Mouse (Mus musculus): Measurements from ENCODE around the gene Cfap77. TPM values are rescaled to one million over a fixed set of nuclear protein-coding genes. Genes with fewer than 3 reads are reported as not detected.

Gene Cfap77
- total RNA-seq, 2 experiments from 2014 or later, result not detected

GRCm38 (mm10) chr2:28911331-28912038 lies 143.4 kb downstream of the Cfap77 start:
- H3K27ac ChIP-seq, result no peak overlapping the region
- no peak for TF ChIP-seq CTCF (IDR thresholded peaks at IDR 0.05)
- DNase-seq, result no peak
- intact Hi-C loops (cut with DNase I), result no loop called here
- H3K4me3 ChIP-seq, result no peak overlapping the region

GRCm38 (mm10) chr2:28910877-28911276 lies 144.0 kb downstream of the Cfap77 start:
- no peak for TF ChIP-seq CTCF (IDR thresholded peaks at IDR 0.05)

DNA sequence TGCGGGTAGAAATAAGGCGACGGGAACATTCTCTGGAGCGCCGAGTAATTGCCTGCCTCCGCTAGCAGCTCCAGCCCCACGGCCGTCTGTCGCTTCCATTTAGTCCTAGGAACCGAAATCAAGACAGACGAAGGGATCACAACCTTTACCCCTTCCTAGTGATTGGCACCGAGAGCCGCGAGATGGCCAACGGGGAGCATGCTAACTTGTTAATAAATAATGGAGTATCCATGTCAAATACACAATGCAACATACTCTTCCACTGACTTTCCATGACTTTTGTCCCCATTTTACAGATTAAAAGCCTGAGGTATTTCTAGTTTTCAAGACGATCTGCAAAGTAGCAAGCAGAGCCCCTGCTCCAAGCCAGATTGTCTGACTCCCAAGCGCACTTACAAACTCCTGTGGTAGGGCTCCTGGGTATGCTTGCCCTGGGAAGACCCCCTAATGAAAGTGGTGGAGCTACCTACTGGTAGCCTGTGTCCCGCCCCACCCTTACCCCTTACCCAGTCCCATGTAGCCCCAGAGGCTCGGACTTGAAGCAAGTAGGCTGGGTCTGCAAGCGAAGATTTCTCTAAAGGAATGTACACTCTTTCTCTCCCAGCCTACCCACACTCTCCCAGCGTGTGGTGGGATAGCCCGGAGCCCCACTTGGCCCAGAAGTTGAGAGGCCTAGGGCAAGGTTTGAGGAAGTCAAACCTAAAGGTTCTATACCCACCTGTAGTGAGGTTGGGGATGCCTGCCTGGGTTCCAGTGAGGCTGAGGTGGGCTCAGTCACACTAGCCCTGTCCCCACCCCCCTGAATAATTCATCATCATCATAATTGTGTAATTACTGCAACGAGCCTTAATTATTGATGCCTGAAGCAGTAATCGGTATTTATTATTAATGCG lies 144.8 kb downstream of the Cfap77 start:
- Histone ChIP-seq H3K27ac (no peak overlapping the region), H3K4me3 (peak overlapping the region; percentile 68)
- DNase-seq, result no peak
- TF ChIP-seq CTCF (IDR thresholded peaks at IDR 0.05), result no peak
- intact Hi-C loops (cut with DNase I), result no loop called here

More at GRCm38 (mm10) chr2:28910877-28911276, 144.0 kb downstream of the Cfap77 start:
- Histone ChIP-seq H3K27ac (no peak overlapping the region), H3K4me3 (no peak overlapping the region)
- intact Hi-C loops (cut with DNase I), result no loop called here
- DNase-seq, result no peak

GRCm38 (mm10) chr2:28909186-28909817 lies 145.6 kb downstream of the Cfap77 start:
- TF ChIP-seq CTCF (IDR thresholded peaks at IDR 0.05), result no peak
- DNase-seq, result no peak
- H3K27ac ChIP-seq, result no peak overlapping the region
- intact Hi-C loops (cut with DNase I), result no loop called here
- peak overlapping the region; percentile 68 for H3K4me3 ChIP-seq

DNA sequence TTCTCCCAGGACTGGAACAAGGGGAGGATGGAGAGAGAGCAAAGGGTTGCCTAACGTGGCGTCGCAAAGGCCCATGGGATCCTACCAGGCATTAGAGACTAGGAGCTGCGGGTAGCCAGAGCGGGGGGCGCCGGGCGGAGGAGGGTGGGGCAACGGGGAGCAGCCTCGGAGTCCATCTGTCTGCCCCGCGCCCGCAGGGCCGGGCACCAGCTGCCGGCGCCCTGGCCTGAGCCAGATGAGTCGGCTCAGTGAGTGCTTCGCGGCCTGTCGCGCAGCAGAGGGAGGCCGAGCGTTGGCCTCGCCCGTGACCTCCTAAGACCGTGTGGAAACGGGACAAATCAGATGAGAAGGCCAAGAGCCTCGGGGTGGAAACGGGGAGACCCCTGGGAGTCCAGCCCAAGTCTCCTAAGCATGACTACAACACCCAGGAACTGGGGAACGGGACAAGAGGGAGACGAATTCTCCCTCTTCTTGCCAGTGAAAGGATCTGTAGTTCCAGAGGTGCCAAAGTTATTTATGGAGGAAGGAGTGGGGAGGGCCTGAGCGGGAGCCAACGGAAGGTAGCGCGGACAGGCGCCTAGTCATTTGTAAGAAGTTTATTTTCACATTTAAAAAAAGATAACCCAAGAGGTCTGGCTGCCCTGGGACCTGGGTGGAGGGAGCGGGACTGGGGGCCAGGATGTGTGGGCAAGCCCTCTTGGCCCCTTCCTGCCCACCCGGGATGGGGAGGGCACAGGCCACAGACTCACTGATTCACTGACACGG lies 146.3 kb downstream of the Cfap77 start:
- Histone ChIP-seq H3K4me3 (peak overlapping the region; percentile 68), H3K27ac (peak overlapping the region; percentile 61)
- TF ChIP-seq CTCF (IDR thresholded peaks at IDR 0.05), result no peak
- intact Hi-C loops (cut with DNase I), result no loop called here
- DNase-seq, result peak; percentile 59

- peak overlapping the region; percentile 68 for H3K4me3 ChIP-seq
Measured at GRCm38 (mm10) chr2:28907691-28908388, 147.0 kb downstream of the Cfap77 start.

DNA sequence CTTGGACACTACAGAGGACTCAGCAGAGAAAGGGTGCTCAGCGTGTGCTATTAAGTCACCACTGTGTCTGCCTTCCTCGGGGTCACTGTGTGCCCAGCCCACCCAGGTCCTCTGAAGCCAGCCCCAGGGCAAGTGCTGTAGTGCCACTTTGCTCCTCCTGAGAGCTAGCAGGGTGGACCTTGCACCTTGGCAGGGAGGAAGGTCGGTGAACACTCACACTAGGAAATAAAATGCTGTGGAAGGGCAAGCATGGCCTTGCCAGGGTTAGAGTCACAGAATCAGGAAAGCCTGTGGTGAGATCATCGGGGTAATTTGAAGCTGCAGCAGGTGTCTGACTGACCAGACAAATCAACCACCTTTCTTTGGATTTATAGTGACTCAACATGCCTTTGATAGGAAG lies 149.3 kb downstream of the Cfap77 start:
- TF ChIP-seq CTCF (IDR thresholded peaks at IDR 0.05), result no peak
- H3K27ac ChIP-seq, result no peak overlapping the region
- H3K4me3 ChIP-seq, result no peak overlapping the region
- no peak for DNase-seq
- intact Hi-C loops (cut with DNase I), result no loop called here

More at GRCm38 (mm10) chr2:28907691-28908388, 147.0 kb downstream of the Cfap77 start:
- peak overlapping the region; percentile 61; the same call in 1 of the 2 replicates for H3K27ac ChIP-seq
- no peak for TF ChIP-seq CTCF (IDR thresholded peaks at IDR 0.05)
- intact Hi-C loops (cut with DNase I), result no loop called here
- no peak for DNase-seq

GRCm38 (mm10) chr2:28904786-28905185 lies 150.1 kb downstream of the Cfap77 start:
- DNase-seq, result no peak
- Histone ChIP-seq H3K27ac (no peak overlapping the region), H3K4me3 (no peak overlapping the region)
- no peak for TF ChIP-seq CTCF (IDR thresholded peaks at IDR 0.05)
- intact Hi-C loops (cut with DNase I), result no loop called here

DNA sequence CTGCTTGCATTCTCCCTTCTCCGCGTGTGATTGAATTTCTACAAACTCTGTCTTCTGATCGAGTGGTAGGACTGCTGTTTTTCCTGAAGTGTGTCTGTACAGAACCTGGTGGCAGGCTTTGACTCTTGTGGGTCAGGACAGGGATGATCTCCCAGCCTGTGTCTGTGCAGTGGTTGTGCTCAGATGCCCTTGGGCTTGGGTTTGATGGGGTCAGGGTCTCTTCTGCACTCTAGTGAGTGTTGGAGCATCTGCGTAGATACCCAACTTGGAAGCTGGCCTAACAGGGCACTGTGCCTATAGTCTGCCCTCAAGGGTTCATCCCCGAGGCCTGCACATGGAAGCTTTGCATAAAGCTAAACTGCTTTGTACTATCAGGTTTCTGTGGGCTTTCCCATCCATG lies 151.0 kb downstream of the Cfap77 start:
- TF ChIP-seq CTCF (IDR thresholded peaks at IDR 0.05), result no peak
- no peak overlapping the region for H3K27ac ChIP-seq
- no peak for DNase-seq
- H3K4me3 ChIP-seq, result no peak overlapping the region
- intact Hi-C loops (cut with DNase I), result no loop called here

DNA sequence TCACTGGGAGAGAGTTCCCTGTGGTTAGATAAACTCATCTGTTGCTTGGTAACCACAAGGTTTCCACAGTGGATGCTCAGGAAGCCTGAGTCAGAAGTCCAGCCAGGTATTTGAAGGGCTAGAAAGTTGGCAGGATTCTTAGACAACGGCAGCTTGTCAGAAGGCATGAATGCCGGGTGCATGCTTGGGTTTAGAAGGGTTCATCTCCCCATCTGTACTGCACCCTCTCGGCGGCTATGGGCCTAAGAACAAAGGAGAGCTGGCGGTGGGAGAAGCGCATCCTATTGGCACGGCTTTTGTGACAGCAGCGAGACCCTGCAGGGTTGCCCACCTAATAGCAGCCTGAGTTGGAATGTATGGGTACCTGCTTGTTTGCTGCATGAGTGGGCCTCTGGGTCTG lies 152.6 kb downstream of the Cfap77 start:
- Histone ChIP-seq H3K4me3 (no peak overlapping the region), H3K27ac (no peak overlapping the region)
- DNase-seq, result no peak
- no peak for TF ChIP-seq CTCF (IDR thresholded peaks at IDR 0.05)
- intact Hi-C loops (cut with DNase I), result no loop called here

- intact Hi-C loops (cut with DNase I), result no loop called here
- Histone ChIP-seq H3K4me3 (no peak overlapping the region), H3K27ac (no peak overlapping the region)
- DNase-seq, result no peak
- no peak for TF ChIP-seq CTCF (IDR thresholded peaks at IDR 0.05)
Measured at GRCm38 (mm10) chr2:28897340-28897899, 157.4 kb downstream of the Cfap77 start.

Data from gastrocnemius, adult 2 months (tissue).